Mouse (Mus musculus): Measurements from ENCODE around the gene Hist2h2be. TPM values are rescaled to one million over a fixed set of nuclear protein-coding genes. Genes with fewer than 3 reads are reported as not detected.
"Not testable (repeated sequence)": the region's sequence is repeated elsewhere in the genome, so short reads cannot be mapped to it uniquely, and the experiment has no call there.

Hist2h2be gene
- polyA plus RNA-seq, 1 experiment from 2014 or later, result 4.7 TPM

DNA sequence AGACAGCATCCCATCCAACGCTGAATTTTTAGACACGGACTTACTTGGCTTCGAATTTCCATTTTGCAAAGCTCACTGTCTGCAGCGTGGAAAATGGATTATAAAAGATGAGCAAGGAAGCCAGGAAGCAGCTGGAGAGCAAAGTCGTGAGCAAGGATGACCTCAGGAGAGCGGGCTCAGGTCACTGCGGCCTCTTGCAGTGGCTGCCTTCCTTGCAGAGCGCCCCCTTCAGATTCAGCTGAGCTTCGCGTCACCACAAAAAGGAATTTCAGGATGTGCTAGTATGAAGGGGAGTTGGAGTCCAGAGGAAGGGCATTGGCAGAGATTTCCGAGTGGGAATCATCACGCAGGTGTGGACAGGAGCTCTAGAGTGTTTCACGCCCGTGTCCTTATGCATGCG lies 11.7 kb upstream of the Hist2h2be start:
- H3K4me3 ChIP-seq, result no peak overlapping the region
- WGBS, result 22% methylated on average over 15 of the region's 15 CpGs

DNA sequence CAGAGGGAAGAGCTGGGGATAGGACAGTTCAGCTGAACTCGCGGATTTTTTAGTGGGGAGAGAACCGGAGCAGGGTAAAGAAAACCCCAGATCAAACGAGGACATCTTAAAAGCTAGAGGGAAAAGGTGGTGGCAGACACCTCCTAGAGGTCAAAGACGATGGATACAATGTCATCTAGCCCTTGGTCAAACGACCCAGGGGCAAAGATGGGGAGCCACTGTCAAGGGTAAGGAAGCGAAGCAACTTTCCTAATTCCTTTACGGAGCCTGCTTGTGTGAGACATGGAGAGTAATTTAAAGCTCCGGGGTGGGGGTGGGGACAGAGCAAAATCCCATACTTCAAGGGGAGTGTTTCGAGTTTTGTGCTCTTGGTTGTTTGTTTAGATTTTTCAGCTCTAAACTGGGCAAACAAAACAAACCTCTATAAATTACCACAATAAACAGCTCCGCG lies 1.7 kb upstream of the Hist2h2be start:
- peak; percentile 53 for ATAC-seq (ENCODE audit: low FRiP score, low read depth)
- Histone ChIP-seq H3K27ac (replicated peaks) (peak overlapping the region; percentile 97), H3K4me3 (peak overlapping the region; percentile 59), H3K4me2 (peak overlapping the region; percentile 86), H3K9me3 (no peaks in the 10 kb centered on the region), H3K27me3 (no peaks in the 10 kb centered on the region), H3K4me1 (replicated peaks) (peaks cover 24% of the 10 kb centered on the region), H3K9ac (peak overlapping the region; percentile 55), H3K36me3 (no peaks in the 10 kb centered on the region)
- WGBS, result under 1% methylated on average over 12 of the region's 12 CpGs

More for the DNA sequence above, 11.7 kb upstream of the Hist2h2be start:
- ATAC-seq (ENCODE audit: low FRiP score, low read depth), result no peak
- H3K27ac ChIP-seq (replicated peaks), result no peak overlapping the region
- no peak overlapping the region for H3K9ac ChIP-seq
- no peaks in the 10 kb centered on the region for H3K27me3 ChIP-seq
- H3K4me2 ChIP-seq, result no peak overlapping the region
- no peaks in the 10 kb centered on the region for H3K4me1 ChIP-seq (replicated peaks)
- H3K36me3 ChIP-seq, result no peaks in the 10 kb centered on the region
- no peaks in the 10 kb centered on the region for H3K9me3 ChIP-seq

GRCm38 (mm10) chr3:96219661-96220130 lies 1.2 kb upstream of the Hist2h2be start, which contains the start of the genes Bola1 and Hist2h2ab:
Bola1 (minus strand) TSS chr3:96219709.
Hist2h2ab (plus strand) TSS chr3:96219865.
- peaks cover 24% of the 10 kb centered on the region for H3K4me1 ChIP-seq (replicated peaks)
- H3K36me3 ChIP-seq, result no peaks in the 10 kb centered on the region
- H3K4me3 ChIP-seq, result peak within 1 kb of the TSS; percentile 59
- no peaks in the 10 kb centered on the region for H3K9me3 ChIP-seq
- H3K27ac ChIP-seq (replicated peaks), result peak within 1 kb of the TSS; percentile 97
- H3K4me2 ChIP-seq, result peak within 1 kb of the TSS; percentile 86
- H3K9ac ChIP-seq, result peak within 1 kb of the TSS; percentile 79
- ATAC-seq (ENCODE audit: low FRiP score, low read depth), result peak; percentile 94
- no peaks in the 10 kb centered on the region for H3K27me3 ChIP-seq
- under 1% methylated on average over 37 of the region's 37 CpGs for WGBS

- not testable (repeated sequence) for ATAC-seq (ENCODE audit: low FRiP score, low read depth); H3K36me3 ChIP-seq
Measured at GRCm38 (mm10) chr3:96220131-96220764, 671 bp upstream of the Hist2h2be start.

GRCm38 (mm10) chr3:96221640-96222038 lies 720 bp downstream of the Hist2h2be start:
- 9% methylated on average over 9 of the region's 9 CpGs for whole genome bisulfite sequencing
- H3K9ac ChIP-seq, result peak overlapping the region; percentile 79
- H3K4me3 ChIP-seq, result peak overlapping the region; percentile 59
- no peaks in the 10 kb centered on the region for H3K36me3 ChIP-seq
- H3K4me2 ChIP-seq, result peak overlapping the region; percentile 86
- H3K27ac ChIP-seq (replicated peaks), result peak overlapping the region; percentile 97
- no peak for ATAC-seq (ENCODE audit: low FRiP score, low read depth)
- H3K27me3 ChIP-seq, result no peaks in the 10 kb centered on the region
- H3K9me3 ChIP-seq, result no peaks in the 10 kb centered on the region
- peaks cover 27% of the 10 kb centered on the region for H3K4me1 ChIP-seq (replicated peaks)

More at GRCm38 (mm10) chr3:96220131-96220764, 671 bp upstream of the Hist2h2be start:
- H3K4me2 ChIP-seq, result peak overlapping the region; percentile 86
- H3K9ac ChIP-seq, result peak overlapping the region; percentile 79
- not testable (repeated sequence) for H3K9me3 ChIP-seq, H3K27me3 ChIP-seq
- peak overlapping the region; percentile 59 for H3K4me3 ChIP-seq
- peak overlapping the region; percentile 97 for H3K27ac ChIP-seq (replicated peaks)
- H3K4me1 ChIP-seq (replicated peaks), result peaks cover 24% of the 10 kb centered on the region
- WGBS, result under 1% methylated on average over 31 of the region's 47 CpGs

GRCm38 (mm10) chr3:96222774-96223173 lies 1.9 kb downstream of the Hist2h2be start:
- no peaks in the 10 kb centered on the region for H3K27me3 ChIP-seq
- no peaks in the 10 kb centered on the region for H3K9me3 ChIP-seq
- WGBS, result 86% methylated on average over 4 of the region's 4 CpGs
- no peak overlapping the region for H3K9ac ChIP-seq
- H3K27ac ChIP-seq (replicated peaks), result no peak overlapping the region
- peaks cover 27% of the 10 kb centered on the region for H3K4me1 ChIP-seq (replicated peaks)
- peak overlapping the region; percentile 86 for H3K4me2 ChIP-seq
- no peak for ATAC-seq (ENCODE audit: low FRiP score, low read depth)
- H3K4me3 ChIP-seq, result no peak overlapping the region
- no peaks in the 10 kb centered on the region for H3K36me3 ChIP-seq

- no peaks in the 10 kb centered on the region for H3K9me3 ChIP-seq
- H3K4me1 ChIP-seq (replicated peaks), result peaks cover 19% of the 10 kb centered on the region
- whole genome bisulfite sequencing, result 23% methylated on average over 2 of the region's 2 CpGs
- H3K27me3 ChIP-seq, result no peaks in the 10 kb centered on the region
- H3K4me3 ChIP-seq, result no peak overlapping the region
- no peaks in the 10 kb centered on the region for H3K36me3 ChIP-seq
- H3K9ac ChIP-seq, result no peak overlapping the region
- no peak for ATAC-seq (ENCODE audit: low FRiP score, low read depth)
- H3K27ac ChIP-seq (replicated peaks), result no peak overlapping the region
- no peak overlapping the region for H3K4me2 ChIP-seq
Measured at GRCm38 (mm10) chr3:96225421-96225820, 4.5 kb downstream of the Hist2h2be start.

- Histone ChIP-seq H3K36me3 (no peaks in the 10 kb centered on the region), H3K27ac (replicated peaks) (no peak overlapping the region), H3K9ac (no peak overlapping the region), H3K27me3 (no peaks in the 10 kb centered on the region), H3K4me1 (replicated peaks) (peaks cover 9% of the 10 kb centered on the region), H3K9me3 (no peaks in the 10 kb centered on the region), H3K4me3 (no peak overlapping the region), H3K4me2 (no peak overlapping the region)
- no peak for ATAC-seq (ENCODE audit: low FRiP score, low read depth)
- 74% methylated on average over 8 of the region's 8 CpGs for WGBS
Measured at GRCm38 (mm10) chr3:96226695-96227648, 6.1 kb downstream of the Hist2h2be start.

GRCm38 (mm10) chr3:96228828-96229227 lies 7.9 kb downstream of the Hist2h2be start:
- no peak for ATAC-seq (ENCODE audit: low FRiP score, low read depth)
- Histone ChIP-seq H3K36me3 (no peaks in the 10 kb centered on the region), H3K9ac (no peak overlapping the region), H3K4me1 (replicated peaks) (0 out of 2 replicates have a peak, but pooled peaks cover 3% of the 10 kb centered on the region), H3K4me3 (no peak overlapping the region), H3K27me3 (no peaks in the 10 kb centered on the region), H3K27ac (replicated peaks) (no peak overlapping the region), H3K4me2 (no peak overlapping the region), H3K9me3 (no peaks in the 10 kb centered on the region)
- WGBS, result 76% methylated on average over 2 of the region's 2 CpGs

DNA sequence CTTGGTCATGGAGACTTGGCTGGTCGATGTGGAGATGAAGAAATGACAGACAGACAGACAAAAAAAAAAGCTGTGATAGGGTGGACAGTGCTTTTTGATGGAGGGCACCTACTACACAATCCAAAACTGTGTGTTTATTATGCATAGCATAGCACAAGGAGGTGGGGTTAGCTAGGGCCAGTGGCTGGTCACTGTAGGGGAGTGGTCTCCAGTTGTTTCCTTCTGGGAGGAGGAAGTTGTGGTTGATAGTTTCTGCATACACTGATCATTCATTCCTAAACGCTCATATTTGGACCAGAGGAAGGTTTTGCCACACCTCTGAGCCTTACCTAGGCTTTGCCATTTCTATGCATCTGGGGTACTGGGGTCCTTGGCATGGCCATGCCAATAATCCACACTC lies 9.5 kb downstream of the Hist2h2be start:
- ATAC-seq (ENCODE audit: low FRiP score, low read depth), result no peak
- Histone ChIP-seq H3K36me3 (no peaks in the 10 kb centered on the region), H3K4me3 (no peak overlapping the region), H3K4me2 (no peak overlapping the region), H3K9ac (no peak overlapping the region), H3K27me3 (no peaks in the 10 kb centered on the region), H3K27ac (replicated peaks) (no peak overlapping the region), H3K4me1 (replicated peaks) (0 out of 2 replicates have a peak, but pooled peaks cover 2% of the 10 kb centered on the region), H3K9me3 (no peaks in the 10 kb centered on the region)
- WGBS, result 93% methylated on average over 2 of the region's 2 CpGs

GRCm38 (mm10) chr3:96230910-96231757 lies 10.2 kb downstream of the Hist2h2be start:
- Histone ChIP-seq H3K27me3 (no peaks in the 10 kb centered on the region), H3K4me3 (no peak overlapping the region), H3K36me3 (no peaks in the 10 kb centered on the region), H3K9me3 (no peaks in the 10 kb centered on the region), H3K27ac (replicated peaks) (no peak overlapping the region), H3K4me1 (replicated peaks) (no peaks in the 10 kb centered on the region), H3K9ac (no peak overlapping the region), H3K4me2 (no peak overlapping the region)
- WGBS, result 69% methylated on average over 4 of the region's 4 CpGs
- no peak for ATAC-seq (ENCODE audit: low FRiP score, low read depth)
